Mouse (Mus musculus): ENCODE measurements at regions not wholly inside any gene's neighbourhood (a gene's known extent, or its start where the extent isn't known, plus 50 kb on each side); places are given as distances from the start of the nearest gene placed in this dataset.

GRCm38 (mm10) chr10:98146998-98147863 lies 420.7 kb upstream of the C030005K15Rik start:
- H3K4me1 ChIP-seq (ENCODE audit: control insufficient read depth, insufficient read depth, low read length) = no peaks in the 10 kb centered on the region
- 74% methylated on average over 9 of the region's 9 CpGs for WGBS
- no peak for TF ChIP-seq POLR2A (IDR thresholded peaks at IDR 0.05; ENCODE audit: borderline replicate concordance, insufficient read depth, low read length)
- no peak overlapping the region for H3K4me3 ChIP-seq (replicated peaks; ENCODE audit: insufficient read depth, low read depth, low read length)
- H3K27me3 ChIP-seq (ENCODE audit: control insufficient read depth, insufficient read depth, low read length) = no peaks in the 10 kb centered on the region
- no peak overlapping the region for H3K27ac ChIP-seq (ENCODE audit: insufficient read depth, low read length)
- no peak for DNase-seq

GRCm38 (mm10) chr10:98155982-98156381 lies 429.4 kb upstream of the C030005K15Rik start:
- no peak overlapping the region for H3K27ac ChIP-seq (ENCODE audit: insufficient read depth, low read length)
- DNase-seq = no peak
- 85% methylated on average over 2 of the region's 2 CpGs for WGBS
- no peak for TF ChIP-seq POLR2A (IDR thresholded peaks at IDR 0.05; ENCODE audit: borderline replicate concordance, insufficient read depth, low read length)
- no peak for TF ChIP-seq CTCF (IDR thresholded peaks at IDR 0.05; ENCODE audit: borderline replicate concordance, insufficient read depth, low read depth, low read length)
- H3K27me3 ChIP-seq (ENCODE audit: control insufficient read depth, insufficient read depth, low read length) = no peaks in the 10 kb centered on the region
- H3K4me3 ChIP-seq (replicated peaks; ENCODE audit: insufficient read depth, low read depth, low read length) = no peak overlapping the region
- H3K4me1 ChIP-seq (ENCODE audit: control insufficient read depth, insufficient read depth, low read length) = no peaks in the 10 kb centered on the region

GRCm38 (mm10) chr10:98185666-98186065 lies 459.1 kb upstream of the C030005K15Rik start:
- no peaks in the 10 kb centered on the region for H3K27me3 ChIP-seq (ENCODE audit: control insufficient read depth, insufficient read depth, low read length)
- TF ChIP-seq POLR2A (IDR thresholded peaks at IDR 0.05; ENCODE audit: borderline replicate concordance, insufficient read depth, low read length) (no peak), CTCF (IDR thresholded peaks at IDR 0.05; ENCODE audit: borderline replicate concordance, insufficient read depth, low read depth, low read length) (no peak)
- WGBS = 15% methylated on average over 3 of the region's 3 CpGs
- no peak overlapping the region for H3K27ac ChIP-seq (ENCODE audit: insufficient read depth, low read length)
- no peak overlapping the region for H3K4me3 ChIP-seq (replicated peaks; ENCODE audit: insufficient read depth, low read depth, low read length)
- no peaks in the 10 kb centered on the region for H3K4me1 ChIP-seq (ENCODE audit: control insufficient read depth, insufficient read depth, low read length)
- DNase-seq = peak in 1 of 2 experiments; percentile 11

- 76% methylated on average over 4 of the region's 4 CpGs for WGBS
- Histone ChIP-seq H3K27ac (ENCODE audit: insufficient read depth, low read length) (no peak overlapping the region), H3K4me1 (ENCODE audit: control insufficient read depth, insufficient read depth, low read length) (no peaks in the 10 kb centered on the region), H3K27me3 (ENCODE audit: control insufficient read depth, insufficient read depth, low read length) (no peaks in the 10 kb centered on the region), H3K4me3 (replicated peaks; ENCODE audit: insufficient read depth, low read depth, low read length) (no peak overlapping the region)
- no peak for DNase-seq
- no peak for TF ChIP-seq POLR2A (IDR thresholded peaks at IDR 0.05; ENCODE audit: borderline replicate concordance, insufficient read depth, low read length)
- no peak for TF ChIP-seq CTCF (IDR thresholded peaks at IDR 0.05; ENCODE audit: borderline replicate concordance, insufficient read depth, low read depth, low read length)
Observed at GRCm38 (mm10) chr10:98196852-98197251, 470.3 kb upstream of the C030005K15Rik start.

- H3K27ac ChIP-seq (ENCODE audit: insufficient read depth, low read length) = no peak overlapping the region
Observed at GRCm38 (mm10) chr10:98210246-98210645, 483.7 kb upstream of the C030005K15Rik start.

GRCm38 (mm10) chr10:98212876-98213587 lies 486.5 kb upstream of the C030005K15Rik start:
- H3K4me1 ChIP-seq (ENCODE audit: control insufficient read depth, insufficient read depth, low read length) = no peaks in the 10 kb centered on the region
- WGBS = 77% methylated on average over 7 of the region's 7 CpGs
- no peaks in the 10 kb centered on the region for H3K27me3 ChIP-seq (ENCODE audit: control insufficient read depth, insufficient read depth, low read length)
- no peak for TF ChIP-seq CTCF (IDR thresholded peaks at IDR 0.05; ENCODE audit: borderline replicate concordance, insufficient read depth, low read depth, low read length)
- no peak for TF ChIP-seq POLR2A (IDR thresholded peaks at IDR 0.05; ENCODE audit: borderline replicate concordance, insufficient read depth, low read length)
- DNase-seq = no peak
- H3K4me3 ChIP-seq (replicated peaks; ENCODE audit: insufficient read depth, low read depth, low read length) = no peak overlapping the region
- no peak overlapping the region for H3K27ac ChIP-seq (ENCODE audit: insufficient read depth, low read length)

More at GRCm38 (mm10) chr10:98210246-98210645, 483.7 kb upstream of the C030005K15Rik start:
- WGBS = 45% methylated on average over 2 of the region's 2 CpGs
- no peaks in the 10 kb centered on the region for H3K27me3 ChIP-seq (ENCODE audit: control insufficient read depth, insufficient read depth, low read length)
- H3K4me1 ChIP-seq (ENCODE audit: control insufficient read depth, insufficient read depth, low read length) = no peaks in the 10 kb centered on the region
- no peak overlapping the region for H3K4me3 ChIP-seq (replicated peaks; ENCODE audit: insufficient read depth, low read depth, low read length)
- DNase-seq = no peak
- no peak for TF ChIP-seq POLR2A (IDR thresholded peaks at IDR 0.05; ENCODE audit: borderline replicate concordance, insufficient read depth, low read length)
- TF ChIP-seq CTCF (IDR thresholded peaks at IDR 0.05; ENCODE audit: borderline replicate concordance, insufficient read depth, low read depth, low read length) = no peak

GRCm38 (mm10) chr10:98231017-98231416 lies 504.5 kb upstream of the C030005K15Rik start:
- Histone ChIP-seq H3K27me3 (ENCODE audit: control insufficient read depth, insufficient read depth, low read length) (no peaks in the 10 kb centered on the region), H3K27ac (ENCODE audit: insufficient read depth, low read length) (no peak overlapping the region), H3K4me3 (replicated peaks; ENCODE audit: insufficient read depth, low read depth, low read length) (no peak overlapping the region), H3K4me1 (ENCODE audit: control insufficient read depth, insufficient read depth, low read length) (no peaks in the 10 kb centered on the region)
- 95% methylated on average over 5 of the region's 5 CpGs for WGBS
- TF ChIP-seq POLR2A (IDR thresholded peaks at IDR 0.05; ENCODE audit: borderline replicate concordance, insufficient read depth, low read length) (no peak), CTCF (IDR thresholded peaks at IDR 0.05; ENCODE audit: borderline replicate concordance, insufficient read depth, low read depth, low read length) (no peak)
- no peak for DNase-seq

Measured in cerebellum, adult 2 months (tissue).